Mouse (Mus musculus): ENCODE results near the gene A730049H05Rik.

- TF ChIP-seq POLR2A (IDR thresholded peaks at IDR 0.05; ENCODE audit: extremely low read depth, insufficient read depth, low read length) (no peak), CTCF (IDR thresholded peaks at IDR 0.05; ENCODE audit: low read depth, low read length) (no peak)
These were observed 11.1 kb downstream of the A730049H05Rik start for GRCm38 (mm10) chr6:92827360-92827759.
